Mouse (Mus musculus): ENCODE measurements around the gene Vmo1. TPM values are rescaled to one million over a fixed set of nuclear protein-coding genes. Genes with fewer than 3 reads are reported as not detected.
"Not testable (repeated sequence)": the region's sequence is repeated elsewhere in the genome, so short reads cannot be mapped to it uniquely, and the experiment has no call there.

The Vmo1 gene
- polyA plus RNA-seq, 1 experiment = not detected

DNA sequence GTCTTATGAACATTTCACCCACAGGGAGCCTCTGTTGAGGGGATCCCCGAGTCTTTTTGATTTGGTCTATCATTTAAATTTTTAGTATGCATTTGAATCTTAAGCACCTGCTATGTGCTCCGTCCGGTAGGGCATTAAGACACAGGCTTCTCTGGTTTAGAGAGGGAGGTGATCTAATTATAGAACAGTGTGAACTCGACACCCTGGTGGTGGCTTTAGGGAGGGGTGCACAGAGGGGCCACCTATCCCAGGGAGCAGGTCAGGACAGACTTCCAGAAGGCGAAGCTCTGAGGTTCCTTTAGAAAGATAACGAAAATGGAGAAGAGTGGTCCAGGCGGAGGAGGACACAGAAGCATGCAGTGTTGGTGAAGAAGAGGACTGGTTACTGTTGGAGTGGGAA, 30.1 kb upstream of the Vmo1 start:
- 60% methylated on average over 7 of the region's 7 CpGs for WGBS
- Histone ChIP-seq H3K27ac (ENCODE audit: control insufficient read depth, insufficient read depth, low read depth, low read length, poor library complexity) (no peak overlapping the region), H3K4me1 (ENCODE audit: control insufficient read depth, insufficient read depth, low read length) (no peaks in the 10 kb centered on the region), H3K4me3 (replicated peaks; ENCODE audit: control insufficient read depth, low read depth, low read length) (no peak overlapping the region)
- TF ChIP-seq POLR2A (IDR thresholded peaks at IDR 0.05; ENCODE audit: borderline replicate concordance, control insufficient read depth, low read depth, low read length) (no peak), CTCF (IDR thresholded peaks at IDR 0.05; ENCODE audit: control insufficient read depth, insufficient read depth, low read length) (no peak)

DNA sequence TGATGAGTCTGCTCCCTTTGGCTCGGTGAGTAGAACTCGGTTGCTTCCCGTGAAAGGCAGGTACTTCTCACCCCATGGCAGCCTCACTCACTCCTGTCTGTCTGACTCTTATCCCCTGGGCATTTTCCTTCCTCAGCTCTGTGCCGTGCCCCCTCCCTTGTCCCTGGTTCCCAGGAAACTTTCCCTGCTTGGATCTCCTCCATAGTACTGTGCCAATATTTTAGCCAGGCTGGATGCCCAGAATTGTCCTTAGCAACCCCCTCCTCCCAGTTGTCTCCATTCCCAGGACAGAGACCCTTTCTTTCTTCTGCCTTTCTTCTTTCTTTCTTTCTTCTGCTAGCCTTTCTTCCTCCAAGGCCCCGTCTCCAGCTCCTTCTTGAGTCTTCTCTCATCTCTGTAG, 27.0 kb upstream of the Vmo1 start:
- Histone ChIP-seq H3K27ac (ENCODE audit: control insufficient read depth, insufficient read depth, low read depth, low read length, poor library complexity) (no peak overlapping the region), H3K4me1 (ENCODE audit: control insufficient read depth, insufficient read depth, low read length) (no peaks in the 10 kb centered on the region), H3K4me3 (replicated peaks; ENCODE audit: control insufficient read depth, low read depth, low read length) (no peak overlapping the region)
- TF ChIP-seq POLR2A (IDR thresholded peaks at IDR 0.05; ENCODE audit: borderline replicate concordance, control insufficient read depth, low read depth, low read length) (no peak), CTCF (IDR thresholded peaks at IDR 0.05; ENCODE audit: control insufficient read depth, insufficient read depth, low read length) (no peak)
- 78% methylated on average over 5 of the region's 5 CpGs for WGBS

GRCm38 (mm10) chr11:70540928-70541327, 26.5 kb upstream of the Vmo1 start:
- no peak for TF ChIP-seq CTCF (IDR thresholded peaks at IDR 0.05; ENCODE audit: control insufficient read depth, insufficient read depth, low read length)
- TF ChIP-seq POLR2A (IDR thresholded peaks at IDR 0.05; ENCODE audit: borderline replicate concordance, control insufficient read depth, low read depth, low read length) = no peak
- Histone ChIP-seq H3K27ac (ENCODE audit: control insufficient read depth, insufficient read depth, low read depth, low read length, poor library complexity) (no peak overlapping the region), H3K4me3 (replicated peaks; ENCODE audit: control insufficient read depth, low read depth, low read length) (no peak overlapping the region), H3K4me1 (ENCODE audit: control insufficient read depth, insufficient read depth, low read length) (no peaks in the 10 kb centered on the region)
- 83% methylated on average over 7 of the region's 7 CpGs for WGBS

DNA sequence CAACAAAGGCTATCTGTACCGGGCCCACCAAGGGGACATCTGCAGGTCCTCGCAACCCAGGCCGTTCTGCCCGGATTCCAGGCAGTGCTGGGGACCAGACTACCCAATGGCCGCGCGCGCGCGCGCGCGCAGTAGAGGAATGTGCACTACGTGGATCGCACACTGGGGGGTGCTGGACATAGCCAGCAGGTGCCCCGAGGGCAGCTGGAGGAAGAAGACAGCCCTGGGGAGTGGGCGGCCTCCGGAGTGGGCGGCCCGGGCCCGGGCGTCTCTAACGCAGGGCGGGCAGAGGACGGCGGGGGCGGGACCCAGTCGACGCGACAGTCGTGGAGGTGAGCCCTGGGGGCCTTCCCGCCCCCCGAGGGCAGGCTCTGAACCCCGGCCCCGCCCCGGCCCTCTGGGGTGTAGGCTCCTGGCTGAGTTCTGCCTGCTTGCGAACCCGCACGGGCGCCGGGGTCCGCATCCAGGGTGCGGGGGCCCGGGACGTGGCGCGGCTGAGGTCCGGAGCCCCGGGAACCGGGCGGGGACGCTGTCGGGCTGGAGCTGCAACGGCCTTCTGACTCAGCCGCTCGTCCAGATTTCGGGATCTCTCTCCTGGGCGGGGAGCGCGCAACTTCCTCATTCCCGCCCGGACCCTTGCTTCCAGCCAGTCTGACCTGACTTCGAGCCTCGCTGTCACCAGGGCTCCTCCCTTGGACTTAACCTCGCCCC, 25.6 kb upstream of the Vmo1 start, which contains the start of gene Pld2:
Gene Pld2 (plus strand): TSS at position 188 of the 711 bp plus-strand sequence.
- H3K4me1 ChIP-seq (ENCODE audit: control insufficient read depth, insufficient read depth, low read length) = no peaks in the 10 kb centered on the region
- TF ChIP-seq CTCF (IDR thresholded peaks at IDR 0.05; ENCODE audit: control insufficient read depth, insufficient read depth, low read length) (peak; percentile 53; the same call in 1 of the 2 replicates), POLR2A (IDR thresholded peaks at IDR 0.05; ENCODE audit: borderline replicate concordance, control insufficient read depth, low read depth, low read length) (no peak)
- peak within 1 kb of the TSS; percentile 58 for H3K4me3 ChIP-seq (replicated peaks; ENCODE audit: control insufficient read depth, low read depth, low read length)
- H3K27ac ChIP-seq (ENCODE audit: control insufficient read depth, insufficient read depth, low read depth, low read length, poor library complexity) = no peak within 1 kb of the TSS
- under 1% methylated on average over 65 of the region's 65 CpGs for WGBS

DNA sequence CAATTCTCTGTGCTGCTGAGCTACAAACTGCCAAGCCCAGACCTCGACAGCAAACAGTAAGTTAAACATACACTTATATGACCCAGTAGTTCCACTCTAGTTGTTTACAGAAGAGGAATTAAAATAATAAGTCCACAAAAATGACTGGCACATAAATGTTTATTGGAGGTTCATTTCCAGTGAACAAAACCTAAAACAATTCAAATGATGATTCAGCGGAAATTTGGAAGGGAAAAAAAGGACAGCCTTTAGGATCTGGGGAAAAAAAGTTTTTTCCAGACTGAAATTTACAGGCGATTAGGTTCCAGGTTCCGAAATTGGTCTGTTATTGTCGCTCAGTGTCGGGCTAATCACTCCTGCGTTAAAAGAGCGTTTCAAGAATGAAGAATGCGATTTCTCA, 25.0 kb upstream of the Vmo1 start:
- H3K27ac ChIP-seq (ENCODE audit: control insufficient read depth, insufficient read depth, low read depth, low read length, poor library complexity) = no peak overlapping the region
- no peaks in the 10 kb centered on the region for H3K4me1 ChIP-seq (ENCODE audit: control insufficient read depth, insufficient read depth, low read length)
- H3K4me3 ChIP-seq (replicated peaks; ENCODE audit: control insufficient read depth, low read depth, low read length) = peak overlapping the region; percentile 58
- 5% methylated on average over 9 of the region's 9 CpGs for WGBS
- TF ChIP-seq POLR2A (IDR thresholded peaks at IDR 0.05; ENCODE audit: borderline replicate concordance, control insufficient read depth, low read depth, low read length) (no peak), CTCF (IDR thresholded peaks at IDR 0.05; ENCODE audit: control insufficient read depth, insufficient read depth, low read length) (no peak)

DNA sequence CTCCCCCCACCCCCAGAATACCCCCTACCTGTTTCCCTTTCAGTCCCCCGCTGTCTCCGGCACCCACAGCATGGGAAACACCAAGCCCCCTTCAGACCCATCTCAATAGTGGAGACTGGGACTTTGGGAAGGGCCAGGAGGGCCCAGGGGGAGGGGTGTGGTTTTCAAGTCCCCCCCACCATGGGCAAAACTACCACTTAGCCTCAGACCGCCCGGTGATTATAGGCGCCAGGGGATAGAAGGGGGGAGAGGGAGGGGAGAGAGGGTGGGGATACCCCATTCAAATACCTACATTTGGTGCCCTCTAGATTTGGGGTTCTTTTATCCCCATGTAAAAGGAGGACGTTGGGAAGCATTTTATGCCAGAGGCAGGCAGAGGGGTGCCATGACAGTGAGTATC, 18.4 kb upstream of the Vmo1 start, which contains the start of gene Gm40193:
Gene Gm40193 (minus strand): TSS at position 101 of the 400 bp plus-strand sequence.
- TF ChIP-seq CTCF (IDR thresholded peaks at IDR 0.05; ENCODE audit: control insufficient read depth, insufficient read depth, low read length) (no peak), POLR2A (IDR thresholded peaks at IDR 0.05; ENCODE audit: borderline replicate concordance, control insufficient read depth, low read depth, low read length) (no peak)
- 89% methylated on average over 6 of the region's 6 CpGs for WGBS
- Histone ChIP-seq H3K4me1 (ENCODE audit: control insufficient read depth, insufficient read depth, low read length) (no peaks in the 10 kb centered on the region), H3K4me3 (replicated peaks; ENCODE audit: control insufficient read depth, low read depth, low read length) (no peak within 1 kb of the TSS), H3K27ac (ENCODE audit: control insufficient read depth, insufficient read depth, low read depth, low read length, poor library complexity) (no peak within 1 kb of the TSS)

- 78% methylated on average over 2 of the region's 2 CpGs for WGBS
- H3K4me1 ChIP-seq (ENCODE audit: control insufficient read depth, insufficient read depth, low read length); H3K4me3 ChIP-seq (replicated peaks; ENCODE audit: control insufficient read depth, low read depth, low read length); H3K27ac ChIP-seq (ENCODE audit: control insufficient read depth, insufficient read depth, low read depth, low read length, poor library complexity): not testable (repeated sequence)
These were observed 16.6 kb upstream of the Vmo1 start for GRCm38 (mm10) chr11:70531065-70531464.

GRCm38 (mm10) chr11:70528610-70529009, 14.2 kb upstream of the Vmo1 start:
- WGBS = 70% methylated on average over 7 of the region's 7 CpGs
- Histone ChIP-seq H3K4me3 (replicated peaks; ENCODE audit: control insufficient read depth, low read depth, low read length) (no peak overlapping the region), H3K4me1 (ENCODE audit: control insufficient read depth, insufficient read depth, low read length) (no peaks in the 10 kb centered on the region; the same call in 1 of the 2 replicates), H3K27ac (ENCODE audit: control insufficient read depth, insufficient read depth, low read depth, low read length, poor library complexity) (no peak overlapping the region)
- TF ChIP-seq POLR2A (IDR thresholded peaks at IDR 0.05; ENCODE audit: borderline replicate concordance, control insufficient read depth, low read depth, low read length) = no peak
- TF ChIP-seq CTCF (IDR thresholded peaks at IDR 0.05; ENCODE audit: control insufficient read depth, insufficient read depth, low read length) = no peak

- Histone ChIP-seq H3K4me3 (replicated peaks; ENCODE audit: control insufficient read depth, low read depth, low read length) (no peak overlapping the region), H3K27ac (ENCODE audit: control insufficient read depth, insufficient read depth, low read depth, low read length, poor library complexity) (no peak overlapping the region), H3K4me1 (ENCODE audit: control insufficient read depth, insufficient read depth, low read length) (no peaks in the 10 kb centered on the region; the same call in 1 of the 2 replicates)
- WGBS = 88% methylated on average over 12 of the region's 12 CpGs
- no peak for TF ChIP-seq CTCF (IDR thresholded peaks at IDR 0.05; ENCODE audit: control insufficient read depth, insufficient read depth, low read length)
- no peak for TF ChIP-seq POLR2A (IDR thresholded peaks at IDR 0.05; ENCODE audit: borderline replicate concordance, control insufficient read depth, low read depth, low read length)
These were observed 11.8 kb upstream of the Vmo1 start for GRCm38 (mm10) chr11:70526211-70526610.
